Mouse (Mus musculus): ENCODE measurements around the gene Ankrd39.

Ankrd39 gene

DNA sequence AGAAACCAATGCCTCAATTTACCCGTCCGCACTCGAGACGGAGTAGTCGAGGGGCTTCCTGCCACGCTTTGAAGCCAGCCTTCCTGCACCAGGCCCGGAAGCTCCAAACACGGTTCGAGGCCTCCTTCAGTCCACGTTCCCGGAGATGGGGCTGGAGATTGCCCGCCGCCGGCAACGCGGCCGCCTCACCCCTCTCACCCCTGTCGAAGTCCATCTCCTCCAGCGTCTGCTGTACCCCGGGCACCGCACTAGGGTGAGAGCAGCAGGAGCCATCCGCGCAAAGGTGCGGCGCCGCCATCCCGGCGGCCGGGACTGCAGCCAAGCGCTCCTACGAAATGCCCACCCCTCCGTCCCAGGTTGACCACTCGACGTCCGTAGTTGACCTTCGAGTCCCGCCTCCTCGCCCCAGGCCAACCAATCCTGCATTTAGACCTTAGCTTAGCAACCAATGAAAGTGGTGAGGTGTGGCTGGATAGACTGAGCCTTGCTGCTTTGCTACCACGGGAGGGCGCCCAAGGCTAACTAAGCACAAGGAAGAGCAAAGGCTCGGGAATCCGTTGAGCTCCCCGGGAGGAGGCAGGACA lies at the start of gene Ankrd39:
Gene Ankrd39 (minus strand): TSS at position 558 of the 584 bp plus-strand sequence.
- DNase-seq (ENCODE audit: low read depth) = peak; percentile 98

- DNase-seq (ENCODE audit: low read depth) = no peak
Observed at GRCm38 (mm10) chr1:36596114-36596513, 48.9 kb upstream of the Ankrd39 start.

DNA sequence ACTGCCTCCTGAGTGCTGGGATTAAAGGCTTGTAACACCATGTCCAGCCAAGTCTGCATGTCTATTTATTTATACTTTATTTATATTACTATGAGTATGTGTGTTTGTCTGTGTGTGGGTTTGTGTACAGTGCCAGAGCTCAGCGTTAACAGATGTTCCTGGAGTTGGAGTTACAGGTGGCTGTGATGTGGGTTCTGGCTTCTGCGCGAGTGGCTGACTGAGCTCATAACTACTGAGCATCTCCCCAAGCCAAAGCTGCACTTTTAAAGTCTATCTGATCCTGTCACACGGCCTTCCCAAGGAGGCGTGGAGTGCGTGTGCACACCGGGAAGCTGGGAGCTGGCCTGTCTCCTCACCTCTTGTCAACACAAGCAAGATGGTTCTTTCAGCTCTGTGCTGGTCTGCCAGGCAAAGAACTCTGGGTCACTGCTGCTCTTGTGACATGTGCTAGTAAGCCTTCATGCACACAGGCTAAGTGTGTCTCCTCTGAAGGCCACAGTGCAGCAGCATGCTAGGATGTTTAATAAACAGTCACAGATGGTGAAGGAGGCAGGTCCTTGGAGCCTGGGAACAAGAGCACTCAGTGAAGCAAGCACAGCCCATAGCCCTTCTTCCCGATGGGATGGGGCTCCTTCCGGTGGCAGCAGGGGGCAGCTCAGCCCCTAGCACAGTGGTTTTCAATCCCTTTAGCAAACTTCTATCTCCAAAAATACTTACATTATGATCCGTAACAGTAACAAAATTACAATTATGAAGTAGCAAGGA lies 48.1 kb upstream of the Ankrd39 start:
- no peak for DNase-seq (ENCODE audit: low read depth)

- no peak for DNase-seq (ENCODE audit: low read depth)
Observed at GRCm38 (mm10) chr1:36593099-36593498, 45.9 kb upstream of the Ankrd39 start.

- no peak for DNase-seq (ENCODE audit: low read depth)
Observed at GRCm38 (mm10) chr1:36591408-36591807, 44.2 kb upstream of the Ankrd39 start.

DNA sequence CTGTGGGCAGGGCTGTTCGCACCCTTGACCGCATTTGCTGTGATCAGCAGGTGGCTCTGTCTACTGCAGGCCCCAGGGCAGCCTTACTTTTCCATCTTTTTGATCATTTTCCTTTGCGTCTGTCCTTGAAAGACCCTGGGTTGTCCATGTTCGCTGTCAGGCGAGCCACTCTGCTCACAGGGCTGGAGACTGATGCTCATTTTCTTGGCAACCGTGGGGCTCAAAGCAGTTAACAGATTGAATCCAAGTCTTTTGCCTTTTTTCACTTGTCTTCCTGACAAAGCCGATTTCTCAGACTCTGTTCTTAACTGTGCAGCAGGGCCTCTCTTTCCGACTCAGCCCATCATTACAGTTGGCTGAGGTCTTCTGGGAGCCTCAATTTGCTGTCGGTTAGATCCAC lies 43.4 kb upstream of the Ankrd39 start:
- no peak for DNase-seq (ENCODE audit: low read depth)

- no peak for DNase-seq (ENCODE audit: low read depth)
Observed at GRCm38 (mm10) chr1:36589486-36589885, 42.2 kb upstream of the Ankrd39 start.

DNA sequence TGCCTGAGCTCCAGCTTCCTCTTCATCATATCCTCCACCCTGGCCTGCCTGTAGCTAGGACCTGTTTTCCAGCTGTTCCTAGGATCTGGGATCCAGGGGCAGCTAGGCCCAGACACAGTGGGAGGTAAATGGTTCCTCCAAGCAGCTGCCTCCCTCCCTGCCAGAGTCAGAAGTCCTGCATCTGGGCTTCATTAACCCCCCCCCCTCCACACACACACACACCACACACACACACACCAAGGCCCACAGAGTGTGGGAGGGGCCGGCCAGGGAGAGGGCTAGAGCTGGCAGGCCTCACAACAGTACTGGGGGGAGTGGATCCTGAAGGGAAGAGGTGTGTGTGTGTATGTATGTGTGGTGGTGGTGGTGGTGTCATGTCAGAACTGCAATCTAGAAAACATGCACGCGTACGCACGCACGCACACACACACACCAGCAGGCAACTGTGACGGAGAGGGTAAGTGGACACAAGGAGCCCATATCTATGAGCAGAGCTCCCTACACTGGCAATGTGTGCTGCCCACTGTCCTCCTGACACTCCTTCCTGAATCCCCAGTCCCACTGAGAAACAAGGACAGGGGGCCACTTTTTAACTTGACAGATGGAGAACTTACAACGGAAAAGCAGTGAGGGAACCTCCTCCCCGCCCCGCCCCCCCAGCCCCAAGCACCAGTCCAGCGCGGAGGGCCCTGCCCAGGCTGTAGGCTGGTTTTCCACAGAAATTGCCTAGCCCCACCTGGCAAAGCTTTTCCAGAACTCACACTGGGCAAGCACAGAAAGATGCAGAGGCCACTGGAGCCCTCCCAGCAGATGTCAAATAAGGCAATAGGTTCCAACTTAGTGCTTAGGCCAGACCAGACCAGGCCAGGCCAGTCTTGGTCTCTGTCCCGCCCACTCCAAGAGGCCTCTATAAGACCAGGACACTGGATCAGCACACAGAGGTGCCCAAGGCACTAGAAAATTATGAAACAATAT lies 41.5 kb upstream of the Ankrd39 start:
- DNase-seq (ENCODE audit: low read depth) = no peak

GRCm38 (mm10) chr1:36587860-36588259 lies 40.6 kb upstream of the Ankrd39 start:
- no peak for DNase-seq (ENCODE audit: low read depth)

DNA sequence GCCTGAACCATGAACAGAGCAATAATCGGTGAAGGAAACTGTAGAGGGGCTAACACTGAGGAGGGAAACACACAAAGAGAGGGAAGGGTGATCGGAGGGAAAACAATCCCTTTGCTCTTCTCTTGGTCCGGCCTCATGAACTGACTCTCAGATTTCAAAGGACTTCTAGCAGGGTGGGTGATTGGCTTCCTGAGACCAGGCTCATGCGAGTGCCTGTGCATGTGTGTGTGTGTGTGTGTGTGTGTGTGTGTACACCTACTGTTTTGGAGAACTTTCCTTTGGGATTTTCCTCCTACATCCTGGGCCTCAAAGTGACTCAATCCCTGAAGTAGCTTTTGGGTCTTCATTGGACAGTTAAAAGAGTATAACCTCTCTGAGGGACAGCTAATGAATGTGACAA lies 39.0 kb upstream of the Ankrd39 start:
- no peak for DNase-seq (ENCODE audit: low read depth)

DNA sequence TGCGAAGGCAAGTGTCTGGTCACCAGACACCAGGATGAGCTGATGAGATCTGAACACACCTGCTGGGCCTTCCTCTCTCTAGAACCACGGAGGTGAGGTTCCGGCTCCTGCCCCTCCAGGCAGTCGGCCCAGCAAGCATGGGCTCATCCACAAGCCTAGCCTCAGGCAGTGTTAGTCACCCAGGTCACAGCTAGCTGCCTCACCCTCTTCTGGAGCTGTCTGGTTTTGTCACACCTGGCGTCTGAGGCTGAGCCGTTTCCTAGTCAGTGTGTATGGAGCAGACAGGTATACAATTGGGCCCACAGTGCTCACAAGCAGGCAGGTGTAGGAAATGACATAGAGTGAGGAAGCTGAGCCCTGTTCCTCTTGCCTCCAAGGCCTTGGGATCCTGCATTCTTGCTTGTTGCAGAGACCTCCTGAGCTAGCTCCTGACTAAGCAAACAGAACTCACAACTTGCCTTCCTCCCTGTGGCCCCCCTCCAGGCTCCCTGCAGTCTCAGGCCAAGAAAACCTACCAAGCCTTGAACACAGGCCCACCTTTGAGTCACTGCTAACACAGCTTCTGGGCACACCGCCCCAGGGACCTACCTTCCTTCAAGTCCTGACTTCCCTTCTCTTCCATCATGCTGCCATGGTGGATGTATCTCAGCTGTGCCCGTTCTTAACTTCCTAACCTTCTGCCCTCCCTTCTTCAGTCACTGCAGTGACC lies 36.3 kb upstream of the Ankrd39 start:
- no peak for DNase-seq (ENCODE audit: low read depth)

DNA sequence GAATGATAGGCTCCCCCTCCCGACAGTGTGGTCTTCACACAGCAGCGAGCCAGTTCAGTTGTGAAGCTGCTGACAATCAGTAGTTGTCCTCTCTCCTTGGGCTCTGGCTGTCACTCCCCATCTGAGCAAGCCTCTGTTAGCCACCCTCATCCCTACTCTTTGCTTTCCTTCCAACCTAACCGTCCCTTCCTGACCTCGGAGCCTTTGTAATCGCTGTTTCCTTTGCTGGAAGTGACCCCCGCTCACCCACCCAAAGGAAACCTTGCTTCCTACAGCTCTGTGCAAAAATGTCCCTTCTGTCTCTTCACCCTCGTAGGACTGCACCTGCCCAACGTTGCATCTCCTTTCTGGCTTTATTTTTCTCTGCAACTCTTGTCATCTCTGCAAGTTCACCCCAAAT lies 35.0 kb upstream of the Ankrd39 start:
- no peak for DNase-seq (ENCODE audit: low read depth)

DNA sequence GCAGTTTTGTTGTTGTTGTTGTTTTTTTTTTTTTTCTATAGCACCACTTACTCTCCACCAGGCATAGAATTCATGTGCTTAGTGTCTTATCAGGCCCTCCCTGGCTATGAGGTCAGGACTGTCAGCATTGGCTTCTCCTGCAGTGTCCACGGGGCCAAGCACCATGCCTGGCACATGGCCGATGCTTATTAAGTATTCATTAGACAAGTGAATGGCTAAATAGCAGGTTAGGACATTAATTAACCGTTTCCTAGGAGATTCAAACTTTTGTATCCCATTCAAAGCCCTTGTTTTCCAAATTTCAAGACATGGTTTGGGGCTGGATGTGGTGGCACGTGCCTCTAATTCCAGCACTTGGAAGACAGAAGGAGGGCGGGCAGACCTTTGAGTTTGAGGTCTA lies 34.0 kb upstream of the Ankrd39 start:
- DNase-seq (ENCODE audit: low read depth) = no peak

- no peak for DNase-seq (ENCODE audit: low read depth)
Observed at GRCm38 (mm10) chr1:36580384-36581207, 33.4 kb upstream of the Ankrd39 start.

DNA sequence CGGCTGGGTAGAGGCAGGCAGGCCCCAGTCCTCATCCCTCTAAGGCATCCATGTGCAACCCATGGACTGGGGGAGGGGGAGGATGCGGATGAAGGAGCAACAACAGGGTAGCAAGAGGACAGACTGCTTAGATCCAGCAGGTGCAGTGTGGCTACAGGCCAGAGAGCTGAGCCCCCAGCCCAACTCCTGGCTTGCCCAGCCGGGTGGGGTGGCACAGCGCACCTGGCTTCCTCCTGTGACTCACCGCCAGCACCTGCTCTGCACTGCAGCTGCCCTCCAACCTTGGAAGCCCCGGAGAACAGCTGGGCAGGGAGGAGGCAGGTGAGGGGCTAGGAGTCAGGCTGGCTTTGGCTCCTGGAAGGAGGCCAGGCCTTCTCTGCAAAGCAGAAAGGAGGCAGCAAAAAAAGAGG lies 32.7 kb upstream of the Ankrd39 start:
- DNase-seq (ENCODE audit: low read depth) = no peak

DNA sequence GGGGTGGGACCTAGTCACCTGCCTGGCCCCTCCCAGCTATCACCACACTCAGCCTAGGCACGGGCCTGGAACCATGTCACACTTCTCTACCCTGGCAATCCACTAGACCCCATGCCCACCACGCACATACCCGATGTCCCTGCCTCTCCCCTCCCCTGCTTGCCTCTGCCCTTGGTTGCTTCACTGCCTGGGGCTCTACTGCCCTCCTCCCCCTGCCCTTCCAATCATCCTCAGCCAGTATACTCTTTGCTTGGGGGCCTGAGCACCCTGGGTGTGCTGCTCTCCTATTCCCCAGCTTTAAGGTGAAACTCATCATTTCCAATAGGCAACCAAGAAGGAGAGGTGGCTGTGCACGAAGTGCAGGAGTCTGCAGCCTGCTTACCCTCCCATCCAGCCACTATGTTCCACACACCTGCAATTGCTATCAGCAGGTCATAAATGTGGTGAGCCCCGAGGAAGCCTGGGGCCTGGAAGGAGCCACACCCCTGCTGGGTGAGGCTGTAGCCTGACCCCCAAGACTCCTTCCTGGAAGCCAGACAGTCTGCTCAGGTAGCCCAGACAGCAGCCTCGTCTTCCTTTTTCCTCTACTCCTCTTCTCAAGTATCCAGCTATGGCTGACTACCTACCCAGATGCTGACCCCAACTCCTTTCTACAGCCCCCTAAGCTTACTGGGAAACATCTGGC lies 29.9 kb upstream of the Ankrd39 start:
- no peak for DNase-seq (ENCODE audit: low read depth)

- no peak for DNase-seq (ENCODE audit: low read depth)
Observed at GRCm38 (mm10) chr1:36575347-36575746, 28.1 kb upstream of the Ankrd39 start.

- no peak for DNase-seq (ENCODE audit: low read depth)
Observed at GRCm38 (mm10) chr1:36574196-36574955, 27.1 kb upstream of the Ankrd39 start.

DNA sequence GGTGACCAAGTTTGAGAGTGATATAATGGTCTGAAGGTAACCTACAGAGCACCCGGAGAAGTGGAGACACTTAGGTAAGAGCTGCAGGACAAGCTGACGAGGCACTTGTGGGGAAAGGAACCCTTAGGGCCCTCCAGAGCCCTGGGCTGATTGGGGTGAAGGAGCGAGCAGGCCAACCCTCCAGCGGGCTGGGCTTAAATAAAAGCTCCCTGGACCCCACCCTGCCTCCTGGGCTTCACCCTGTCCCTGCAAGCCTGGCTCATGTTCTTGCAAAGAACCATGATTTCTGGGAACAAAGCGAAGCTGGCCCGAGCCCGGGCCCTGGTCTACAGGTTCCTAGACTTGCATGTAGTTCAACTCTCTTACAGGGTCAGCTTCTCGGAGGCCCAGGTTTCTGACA lies 26.3 kb upstream of the Ankrd39 start:
- no peak for DNase-seq (ENCODE audit: low read depth)

DNA sequence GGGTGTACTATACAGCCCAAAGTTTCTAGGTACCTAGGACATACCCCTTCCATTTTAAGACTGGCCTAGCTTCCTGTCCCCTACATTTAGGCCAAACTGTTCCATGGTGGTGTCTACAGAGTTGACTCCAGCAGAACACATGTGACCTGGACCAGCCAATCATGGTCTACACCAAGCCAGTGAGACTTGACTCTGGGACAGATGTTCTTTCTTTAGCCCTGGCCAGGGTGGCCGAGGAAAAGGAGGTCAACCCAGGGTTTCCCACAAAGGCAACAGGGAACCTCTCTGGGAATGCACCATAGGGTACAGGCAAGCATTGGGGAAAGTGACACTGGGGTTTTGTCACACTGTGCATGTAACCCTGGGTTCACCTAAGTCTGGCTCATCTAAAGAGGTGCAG lies 25.5 kb upstream of the Ankrd39 start:
- DNase-seq (ENCODE audit: low read depth) = no peak

Data from induced T-regulatory cell, adult 2 months (primary cell).